Mouse (Mus musculus): ENCODE results near the gene Trap1. TPM values are rescaled to one million over a fixed set of nuclear protein-coding genes. Genes with fewer than 3 reads are reported as not detected.

Gene Trap1
- total RNA-seq, 2 experiments from 2014 or later: 67.6 to 74.8 TPM

Small RNA genes lying within 50 kb of the gene (microRNA-seq; reads per million reads assigned to microRNA genes)
- 0 reads per million in 2 experiments for gene Gm23413

Other genes with a start within 250 kb of the Trap1 start
- gene Olfr15, start 246.9 kb downstream of the Trap1 start, total RNA-seq (2021): not detected
- gene Zfp174, start 230.6 kb downstream of the Trap1 start, total RNA-seq (2021): 1 to 10 TPM; 3.8 to 4.1 TPM
- 100 to 1,000 TPM; 113 to 116 TPM for gene Naa60, start 205.5 kb downstream of the Trap1 start, total RNA-seq (2021)
- 10 to 100 TPM; 27.0 to 27.4 TPM for gene Zfp597, start 193.3 kb downstream of the Trap1 start, total RNA-seq (2021)
- not detected for gene Gm20695, start 193.2 kb downstream of the Trap1 start, total RNA-seq (2021)
- gene 1700037C18Rik, start 169.1 kb downstream of the Trap1 start, total RNA-seq (2021): 1 to 10 TPM; 5.6 to 7.8 TPM
- 10 to 100 TPM; 28.2 to 29.3 TPM for gene Cluap1, start 169.0 kb downstream of the Trap1 start, total RNA-seq (2021)
- 1 to 10 TPM; 2.0 to 2.3 TPM for gene Nlrc3, start 101.2 kb downstream of the Trap1 start, total RNA-seq (2021)
- 10 to 100 TPM; 49.3 to 51.6 TPM for gene Slx4, start 74.1 kb downstream of the Trap1 start, total RNA-seq (2021)
- not detected for gene Dnase1, start 40.9 kb downstream of the Trap1 start, total RNA-seq (2021)
- 10 to 100 TPM; 79.7 to 80.6 TPM for gene Crebbp, start 136.2 kb upstream of the Trap1 start, total RNA-seq (2021)